Mouse (Mus musculus): ENCODE data around the gene Htr5b. TPM values are rescaled to one million over a fixed set of nuclear protein-coding genes. Genes with fewer than 3 reads are reported as not detected.
A peak's percentile ranks its signal among the peaks of the same experiment; 100 is the strongest.

Htr5b gene
- polyA plus RNA-seq, 1 experiment from 2014 or later: 1.2 TPM

GRCm38 (mm10) chr1:121550801-121551456 is 22.7 kb upstream of the Htr5b start:
- H3K27me3 ChIP-seq (ENCODE audit: insufficient read depth, low read length): no peaks in the 10 kb centered on the region
- peaks cover 19% of the 10 kb centered on the region for H3K36me3 ChIP-seq (ENCODE audit: insufficient read depth, low read length)
- DNase-seq (ENCODE audit: low spot score) (no peak), ATAC-seq (replicated peaks; ENCODE audit: low FRiP score, low read depth) (no peak)
- no peaks in the 10 kb centered on the region for H3K9me3 ChIP-seq (replicated peaks; ENCODE audit: low read length)
- H3K4me2 ChIP-seq (ENCODE audit: low read length): no peak overlapping the region
- H3K9ac ChIP-seq (ENCODE audit: low read depth, low read length): no peak overlapping the region
- no peak for TF ChIP-seq CTCF (IDR thresholded peaks at IDR 0.05; ENCODE audit: low read depth)
- no peaks in the 10 kb centered on the region for H3K4me1 ChIP-seq (replicated peaks; ENCODE audit: insufficient read depth, low read length)
- WGBS: 83% methylated on average over 16 of the region's 16 CpGs
- H3K27ac ChIP-seq: no peak overlapping the region
- H3K4me3 ChIP-seq (replicated peaks; ENCODE audit: low read depth, low read length): no peak overlapping the region

DNA sequence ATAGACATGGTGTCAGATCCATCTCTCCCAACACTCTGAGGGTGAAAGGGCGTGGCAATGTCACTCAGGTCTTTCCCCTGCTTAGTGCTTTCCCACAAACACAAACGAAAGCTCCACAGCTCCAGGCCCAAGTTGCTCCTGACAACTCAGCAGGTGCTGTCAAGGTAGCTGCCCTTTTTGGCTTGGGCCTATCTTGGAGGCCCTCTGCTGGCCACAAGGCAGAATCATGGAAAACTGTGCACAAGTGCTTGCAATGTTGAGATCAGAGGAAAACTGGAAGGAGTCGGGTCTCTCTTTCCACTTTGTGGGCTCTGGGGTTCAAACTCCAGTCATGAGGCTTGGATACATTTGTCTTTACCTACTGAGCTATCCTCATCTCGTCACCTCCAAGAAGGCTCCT is 21.2 kb upstream of the Htr5b start:
- DNase-seq (ENCODE audit: low spot score): no peak
- Histone ChIP-seq H3K27me3 (ENCODE audit: insufficient read depth, low read length) (no peaks in the 10 kb centered on the region), H3K9me3 (replicated peaks; ENCODE audit: low read length) (no peaks in the 10 kb centered on the region), H3K9ac (ENCODE audit: low read depth, low read length) (no peak overlapping the region), H3K36me3 (ENCODE audit: insufficient read depth, low read length) (0 out of 2 replicates have a peak, but pooled peaks cover 10% of the 10 kb centered on the region), H3K4me1 (replicated peaks; ENCODE audit: insufficient read depth, low read length) (no peaks in the 10 kb centered on the region), H3K4me3 (replicated peaks; ENCODE audit: low read depth, low read length) (no peak overlapping the region), H3K4me2 (ENCODE audit: low read length) (no peak overlapping the region), H3K27ac (no peak overlapping the region)
- TF ChIP-seq CTCF (IDR thresholded peaks at IDR 0.05; ENCODE audit: low read depth): peak; percentile 55
- no peak for ATAC-seq (replicated peaks; ENCODE audit: low FRiP score, low read depth)
- WGBS: 77% methylated on average over 4 of the region's 4 CpGs

DNA sequence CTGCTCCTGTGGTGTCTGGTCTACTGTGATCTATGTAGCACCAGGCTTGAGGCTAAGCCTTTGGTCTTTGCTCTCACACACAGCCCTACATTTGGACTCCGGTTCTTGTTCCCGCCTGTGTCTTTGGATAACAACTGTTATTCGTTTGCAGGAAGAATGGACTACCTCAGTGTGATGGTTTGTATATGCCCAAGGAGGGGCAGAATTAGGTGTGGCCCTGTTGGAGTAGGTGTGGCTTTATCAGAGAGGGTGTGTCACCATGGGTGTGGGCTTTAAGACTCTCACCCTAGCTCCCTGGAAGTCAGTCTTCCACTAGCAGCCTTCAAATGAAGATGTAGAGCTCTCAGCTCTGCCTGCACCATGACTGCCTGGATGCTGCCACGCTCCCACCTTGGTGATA is 20.4 kb upstream of the Htr5b start:
- Histone ChIP-seq H3K4me2 (ENCODE audit: low read length) (no peak overlapping the region), H3K9me3 (replicated peaks; ENCODE audit: low read length) (no peaks in the 10 kb centered on the region), H3K4me3 (replicated peaks; ENCODE audit: low read depth, low read length) (no peak overlapping the region), H3K36me3 (ENCODE audit: insufficient read depth, low read length) (0 out of 2 replicates have a peak, but pooled peaks cover 5% of the 10 kb centered on the region), H3K27me3 (ENCODE audit: insufficient read depth, low read length) (no peaks in the 10 kb centered on the region), H3K4me1 (replicated peaks; ENCODE audit: insufficient read depth, low read length) (no peaks in the 10 kb centered on the region), H3K27ac (no peak overlapping the region), H3K9ac (ENCODE audit: low read depth, low read length) (no peak overlapping the region)
- 93% methylated on average over 4 of the region's 4 CpGs for WGBS
- no peak for TF ChIP-seq CTCF (IDR thresholded peaks at IDR 0.05; ENCODE audit: low read depth)
- ATAC-seq (replicated peaks; ENCODE audit: low FRiP score, low read depth) (no peak), DNase-seq (ENCODE audit: low spot score) (no peak)

DNA sequence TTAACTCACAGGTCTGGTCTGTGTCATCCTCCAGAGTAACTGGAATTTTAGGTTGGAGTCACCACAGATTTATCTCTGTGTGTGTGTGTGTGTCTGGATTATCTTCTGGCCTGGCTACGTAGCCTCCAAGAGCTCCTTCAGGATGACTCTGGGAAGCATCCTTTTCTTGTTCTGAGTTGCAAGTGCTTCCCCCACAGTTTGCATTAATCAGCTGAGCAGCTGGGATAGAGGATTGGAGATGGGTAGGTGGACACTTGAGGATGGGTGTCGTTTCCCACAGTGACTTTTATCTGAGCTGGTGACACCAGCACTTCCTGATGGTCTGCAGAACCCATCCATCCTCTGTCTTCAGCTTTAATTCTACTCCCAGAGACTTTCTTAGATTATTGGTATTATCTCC is 18.6 kb upstream of the Htr5b start:
- no peak overlapping the region for H3K4me3 ChIP-seq (replicated peaks; ENCODE audit: low read depth, low read length)
- WGBS: 72% methylated on average over 2 of the region's 2 CpGs

DNA sequence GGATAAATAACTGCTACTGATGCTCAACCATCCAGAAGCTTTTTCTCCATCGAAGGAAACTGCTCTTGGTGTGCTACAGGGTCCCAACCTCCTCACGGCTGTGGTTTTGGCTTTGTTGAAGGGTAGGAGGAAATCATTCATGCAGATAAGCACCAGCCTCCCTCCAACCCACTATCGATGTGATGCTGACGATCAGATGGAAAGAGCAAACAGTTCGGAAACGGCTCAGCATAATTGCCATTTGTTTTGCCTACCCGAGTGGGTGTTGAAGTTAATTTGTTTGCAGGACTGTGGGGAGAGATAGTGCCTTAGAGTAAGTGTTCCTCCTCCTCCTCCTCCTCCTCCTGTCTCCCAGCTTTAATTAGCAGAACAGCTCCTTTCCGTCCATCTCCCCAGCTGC is 12.1 kb upstream of the Htr5b start:
- ATAC-seq (replicated peaks; ENCODE audit: low FRiP score, low read depth): no peak
- 45% methylated on average over 8 of the region's 8 CpGs for WGBS
- Histone ChIP-seq H3K27ac (no peak overlapping the region), H3K9ac (ENCODE audit: low read depth, low read length) (no peak overlapping the region), H3K4me2 (ENCODE audit: low read length) (no peak overlapping the region), H3K27me3 (ENCODE audit: insufficient read depth, low read length) (no peaks in the 10 kb centered on the region), H3K4me1 (replicated peaks; ENCODE audit: insufficient read depth, low read length) (no peaks in the 10 kb centered on the region), H3K4me3 (replicated peaks; ENCODE audit: low read depth, low read length) (no peak overlapping the region), H3K36me3 (ENCODE audit: insufficient read depth, low read length) (no peaks in the 10 kb centered on the region), H3K9me3 (replicated peaks; ENCODE audit: low read length) (no peaks in the 10 kb centered on the region)
- no peak for DNase-seq (ENCODE audit: low spot score)
- no peak for TF ChIP-seq CTCF (IDR thresholded peaks at IDR 0.05; ENCODE audit: low read depth)

More for the DNA sequence above, 18.6 kb upstream of the Htr5b start:
- Histone ChIP-seq H3K27me3 (ENCODE audit: insufficient read depth, low read length) (no peaks in the 10 kb centered on the region), H3K9ac (ENCODE audit: low read depth, low read length) (no peak overlapping the region), H3K4me2 (ENCODE audit: low read length) (no peak overlapping the region), H3K27ac (no peak overlapping the region), H3K4me1 (replicated peaks; ENCODE audit: insufficient read depth, low read length) (no peaks in the 10 kb centered on the region), H3K36me3 (ENCODE audit: insufficient read depth, low read length) (no peaks in the 10 kb centered on the region), H3K9me3 (replicated peaks; ENCODE audit: low read length) (no peaks in the 10 kb centered on the region)
- no peak for TF ChIP-seq CTCF (IDR thresholded peaks at IDR 0.05; ENCODE audit: low read depth)
- DNase-seq (ENCODE audit: low spot score) (no peak), ATAC-seq (replicated peaks; ENCODE audit: low FRiP score, low read depth) (no peak)

DNA sequence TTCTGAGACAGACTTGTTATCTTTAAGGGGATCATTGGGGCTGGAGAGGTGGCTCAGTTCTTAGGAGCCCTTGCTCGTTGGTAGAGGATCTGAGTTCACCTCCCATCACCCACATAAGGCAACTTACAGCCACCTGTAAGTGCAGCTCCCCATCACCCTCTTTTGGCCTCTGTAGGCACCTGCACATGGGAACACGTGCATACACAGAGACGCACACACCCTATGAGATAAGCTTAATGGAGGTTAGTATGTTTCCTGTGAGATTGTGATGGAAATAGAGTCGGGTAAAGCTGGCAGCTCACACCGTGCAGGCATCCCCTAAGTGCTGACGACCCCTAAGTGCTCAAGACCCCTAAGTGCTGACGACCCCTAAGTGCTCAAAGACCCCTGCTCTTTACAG is 3.2 kb upstream of the Htr5b start:
- Histone ChIP-seq H3K4me1 (replicated peaks; ENCODE audit: insufficient read depth, low read length) (0 out of 2 replicates have a peak, but pooled peaks cover 14% of the 10 kb centered on the region), H3K4me3 (replicated peaks; ENCODE audit: low read depth, low read length) (no peak overlapping the region), H3K9ac (ENCODE audit: low read depth, low read length) (no peak overlapping the region), H3K9me3 (replicated peaks; ENCODE audit: low read length) (no peaks in the 10 kb centered on the region), H3K27me3 (ENCODE audit: insufficient read depth, low read length) (peaks cover 13% of the 10 kb centered on the region), H3K36me3 (ENCODE audit: insufficient read depth, low read length) (no peaks in the 10 kb centered on the region), H3K4me2 (ENCODE audit: low read length) (no peak overlapping the region), H3K27ac (no peak overlapping the region)
- ATAC-seq (replicated peaks; ENCODE audit: low FRiP score, low read depth): no peak
- no peak for DNase-seq (ENCODE audit: low spot score)
- WGBS: 66% methylated on average over 7 of the region's 7 CpGs
- no peak for TF ChIP-seq CTCF (IDR thresholded peaks at IDR 0.05; ENCODE audit: low read depth)

- DNase-seq (ENCODE audit: low spot score): no peak
- TF ChIP-seq CTCF (IDR thresholded peaks at IDR 0.05; ENCODE audit: low read depth): no peak
- no peak for ATAC-seq (replicated peaks; ENCODE audit: low FRiP score, low read depth)
- Histone ChIP-seq H3K4me3 (replicated peaks; ENCODE audit: low read depth, low read length) (no peak overlapping the region), H3K36me3 (ENCODE audit: insufficient read depth, low read length) (no peaks in the 10 kb centered on the region), H3K27ac (no peak overlapping the region), H3K9me3 (replicated peaks; ENCODE audit: low read length) (no peaks in the 10 kb centered on the region), H3K4me1 (replicated peaks; ENCODE audit: insufficient read depth, low read length) (0 out of 2 replicates have a peak, but pooled peaks cover 14% of the 10 kb centered on the region), H3K27me3 (ENCODE audit: insufficient read depth, low read length) (peaks cover 13% of the 10 kb centered on the region), H3K9ac (ENCODE audit: low read depth, low read length) (no peak overlapping the region), H3K4me2 (ENCODE audit: low read length) (no peak overlapping the region)
- WGBS: 82% methylated on average over 6 of the region's 6 CpGs
Observed at GRCm38 (mm10) chr1:121529286-121529685, 1.0 kb upstream of the Htr5b start.
